Mouse (Mus musculus) CH12.LX (cell line): ENCODE data around the gene Myl9. TPM values are rescaled to one million over a fixed set of nuclear protein-coding genes. Genes with fewer than 3 reads are reported as not detected.
"Not testable (repeated sequence)": the region's sequence is repeated elsewhere in the genome, so short reads cannot be mapped to it uniquely, and the experiment has no call there.

Experiments used
- DNase-seq: peaks from one replicate; pipeline ENCODE4 v3.0.0-alpha.2; 2013; ENCODE audit errors: extremely low read depth
- H3K27ac ChIP-seq: 2 replicates; pipeline ENCODE4 v1.5.1; 2012; ENCODE audit warnings: low read depth, mild to moderate bottlenecking, control low read depth, moderate library complexity; ENCODE audit not compliant: insufficient read depth
- H3K27me3 ChIP-seq: replicated peaks from 2 replicates; pipeline ENCODE3; 2012; ENCODE audit warnings: inconsistent platforms
- H3K36me3 ChIP-seq, 2 experiments: replicated peaks in 1 of 2; 2 replicates each; pipeline versions ENCODE3 to v1.6.1; 2012; ENCODE audit warnings: inconsistent platforms in 1 of 2, low read length in 1 of 2, mild to moderate bottlenecking in 1 of 2, mixed read lengths in 1 of 2, moderate library complexity in 1 of 2; ENCODE audit not compliant: control insufficient read depth in 1 of 2, insufficient read depth in 1 of 2
- H3K4me1 ChIP-seq, 2 experiments: 2 replicates each; pipeline ENCODE4 v1.6.1; 2012; ENCODE audit warnings: inconsistent platforms in 1 of 2, moderate library complexity in 1 of 2; ENCODE audit not compliant: insufficient read depth in 2 of 2, control insufficient read depth in 1 of 2
- H3K4me2 ChIP-seq: 2 replicates; pipeline ENCODE4 v1.6.1; 2012; ENCODE audit warnings: low read depth, mild to moderate bottlenecking, control low read depth; ENCODE audit not compliant: poor library complexity, insufficient read depth, severe bottlenecking
- H3K4me3 ChIP-seq, 3 experiments: fragments of 150-350 bp in 1 of 3; sonication (generic) in 1 of 3; replicated peaks in 1 of 3; 2 replicates each; pipeline versions ENCODE3 to v1.5.1; 2011 to 2012; ENCODE audit warnings: low read depth in 2 of 3, low read length in 2 of 3, mild to moderate bottlenecking in 2 of 3, moderate library complexity in 2 of 3, control low read depth in 1 of 3, improper control_type of control experiment in 1 of 3, inconsistent platforms in 1 of 3, mixed read lengths in 1 of 3; ENCODE audit not compliant: poor library complexity in 1 of 3
- H3K79me2 ChIP-seq: replicated peaks from 2 replicates; pipeline ENCODE4 v1.6.1; 2012; ENCODE audit warnings: mild to moderate bottlenecking, moderate library complexity; ENCODE audit not compliant: control insufficient read depth, poor library complexity, insufficient read depth, severe bottlenecking; ENCODE audit errors: extremely low read depth
- H3K9ac ChIP-seq: 2 replicates; pipeline ENCODE4 v1.6.1; 2012; ENCODE audit warnings: low read depth, mild to moderate bottlenecking, control low read depth, moderate library complexity; ENCODE audit not compliant: insufficient read depth
- H3K9me3 ChIP-seq: replicated peaks from 2 replicates; pipeline ENCODE3; 2012; ENCODE audit warnings: low read length, inconsistent platforms, mixed read lengths
- CHD2 ChIP-seq: IDR thresholded peaks from 2 replicates; pipeline ENCODE4 v1.6.1; 2011; ENCODE audit warnings: low read length, improper control_type of control experiment
- HCFC1 ChIP-seq: IDR thresholded peaks from 2 replicates; pipeline ENCODE4 v1.6.1; 2012; ENCODE audit warnings: low read depth, mild to moderate bottlenecking, inconsistent platforms, low read length, improper control_type of control experiment
- JUND ChIP-seq: conservative IDR thresholded peaks from 2 replicates; pipeline ENCODE4 v1.6.1; 2011; ENCODE audit warnings: low read depth, low read length, improper control_type of control experiment
- KAT2A ChIP-seq: IDR thresholded peaks from 2 replicates; pipeline ENCODE4 v1.6.1; 2012; ENCODE audit warnings: low read length, improper control_type of control experiment, inconsistent platforms; ENCODE audit not compliant: insufficient replicate concordance
- MAX ChIP-seq: IDR thresholded peaks from 2 replicates; pipeline ENCODE4 v1.6.1; 2011; ENCODE audit warnings: low read length, improper control_type of control experiment
- MEF2A ChIP-seq: IDR thresholded peaks from 2 replicates; pipeline ENCODE4 v1.6.1; 2014; ENCODE audit warnings: low read depth, mild to moderate bottlenecking, inconsistent platforms, low read length, improper control_type of control experiment, borderline replicate concordance
- PAX5 ChIP-seq: IDR thresholded peaks from 2 replicates; pipeline ENCODE4 v1.6.1; 2012; ENCODE audit warnings: low read length, inconsistent platforms, mixed read lengths
- POLR2A ChIP-seq: IDR thresholded peaks from 2 replicates; pipeline ENCODE4 v1.6.1; 2011; ENCODE audit warnings: low read depth, mild to moderate bottlenecking, improper control_type of control experiment, low read length
- POLR2AphosphoS2 ChIP-seq: IDR thresholded peaks from 2 replicates; pipeline ENCODE4 v1.6.1; 2011; ENCODE audit warnings: low read depth, low read length, improper control_type of control experiment
- SIN3A ChIP-seq: IDR thresholded peaks from 2 replicates; pipeline ENCODE4 v1.6.1; 2012; ENCODE audit warnings: low read length, improper control_type of control experiment, inconsistent platforms
- SMC3 ChIP-seq: IDR thresholded peaks from 2 replicates; pipeline ENCODE4 v1.6.1; 2011; ENCODE audit warnings: low read depth, low read length, improper control_type of control experiment
- USF1 ChIP-seq: IDR thresholded peaks from 2 replicates; pipeline ENCODE4 v1.6.1; 2014; ENCODE audit warnings: low read depth, mild to moderate bottlenecking, inconsistent platforms, low read length, improper control_type of control experiment
- ZKSCAN1 ChIP-seq: IDR thresholded peaks from 2 replicates; pipeline ENCODE4 v1.6.1; 2012; ENCODE audit warnings: low read depth, inconsistent platforms, low read length, improper control_type of control experiment, borderline replicate concordance
- dilution Hi-C: fragments of 300-500 bp; cut with MboI; formaldehyde crosslinking; loops from 2 replicates; pipeline ENCODE4 v1.14.3; 2020; ENCODE audit warnings: low sequenced_read_pairs; ENCODE audit not compliant: extremely low pct_unique_long_range_greater_than_20kb, extremely low pct_ligation_motif_present
- in situ Hi-C: fragments of 300-500 bp; cut with MboI; formaldehyde crosslinking; loops from 3 replicates; pipeline ENCODE4 v1.14.3; 2019; ENCODE audit warnings: low sequenced_read_pairs, low pct_ligation_motif_present, low pct_unique_long_range_greater_than_20kb, mixed read lengths
- polyA plus RNA-seq: library from polyadenylated mRNA; unstranded; fragments of >175 nt; gene quantifications from 2 replicates; pipeline ENCODE4 v1.2.1, GENCODE M21; 2012; ENCODE audit warnings: low read depth; ENCODE audit not compliant: insufficient read length
- total RNA-seq, 2 experiments: library from RNA; depleted of rRNA; stranded (reverse); fragments of 300-350 nt in 1 of 2; fragments of >200 nt in 1 of 2; gene quantifications; 2 replicates each; pipeline ENCODE4 v1.2.3; 2012 to 2014

Myl9 gene
- total and polyA plus RNA-seq, 3 experiments: not detected

DNA sequence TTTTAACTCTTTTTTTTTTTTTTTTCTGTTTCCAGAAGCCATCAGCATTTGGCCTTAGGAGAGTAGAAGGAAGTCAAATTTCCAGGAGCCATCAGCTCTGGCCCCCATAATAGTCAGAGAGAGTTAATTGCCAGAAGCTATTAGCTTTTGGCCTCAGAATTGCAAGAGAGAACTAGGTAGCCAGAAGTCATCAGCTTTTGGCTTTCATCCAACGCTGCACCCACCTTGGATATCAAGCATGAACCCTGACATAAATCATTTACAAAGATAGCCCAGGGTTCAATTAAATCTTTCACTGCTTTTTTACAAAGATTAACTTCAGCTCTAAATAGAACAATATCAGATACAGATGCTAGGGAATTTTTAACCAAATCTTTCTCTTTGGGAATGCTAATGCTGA, 23.3 kb downstream of the Myl9 start:
- no peak overlapping the region for H3K9ac ChIP-seq
- no peaks in the 10 kb centered on the region for H3K36me3 ChIP-seq
- H3K4me2 ChIP-seq: no peak overlapping the region
- dilution Hi-C loops (no loop called here), in situ Hi-C loops (no loop called here)
- H3K27me3 ChIP-seq: peaks cover 40% of the 10 kb centered on the region
- H3K4me3 ChIP-seq: no peak overlapping the region
- no peaks in the 10 kb centered on the region for H3K4me1 ChIP-seq
- H3K79me2 ChIP-seq: no peaks in the 10 kb centered on the region
- TF ChIP-seq KAT2A: no peak
- no peak for TF ChIP-seq ZKSCAN1
- no peak for TF ChIP-seq POLR2A
- no peak for TF ChIP-seq MAX
- TF ChIP-seq POLR2AphosphoS2: no peak
- TF ChIP-seq PAX5: no peak
- TF ChIP-seq HCFC1: no peak
- TF ChIP-seq JUND: no peak
- peaks cover 22% of the 10 kb centered on the region for H3K9me3 ChIP-seq
- H3K27ac ChIP-seq: no peak overlapping the region
- DNase-seq: no peak

DNA sequence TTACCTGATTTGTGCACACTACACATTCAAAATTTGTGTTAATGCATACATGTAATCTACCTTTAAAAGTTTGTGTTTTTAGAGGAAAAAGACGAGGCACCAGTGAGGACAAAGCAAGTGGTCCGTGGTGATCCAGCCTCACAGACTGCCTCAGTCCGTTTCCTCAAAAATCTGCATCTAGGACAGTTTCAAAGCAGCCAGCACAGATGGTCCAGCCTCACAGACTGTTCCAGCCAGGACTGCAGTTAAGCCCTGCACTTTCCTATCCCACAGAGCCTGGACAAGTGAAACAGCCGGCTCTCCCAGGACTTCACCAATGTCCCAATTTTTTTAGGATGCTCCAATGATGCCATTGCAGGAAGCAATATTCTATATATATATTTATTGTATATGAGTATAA, 25.8 kb downstream of the Myl9 start:
- H3K4me1 ChIP-seq: no peaks in the 10 kb centered on the region

DNA sequence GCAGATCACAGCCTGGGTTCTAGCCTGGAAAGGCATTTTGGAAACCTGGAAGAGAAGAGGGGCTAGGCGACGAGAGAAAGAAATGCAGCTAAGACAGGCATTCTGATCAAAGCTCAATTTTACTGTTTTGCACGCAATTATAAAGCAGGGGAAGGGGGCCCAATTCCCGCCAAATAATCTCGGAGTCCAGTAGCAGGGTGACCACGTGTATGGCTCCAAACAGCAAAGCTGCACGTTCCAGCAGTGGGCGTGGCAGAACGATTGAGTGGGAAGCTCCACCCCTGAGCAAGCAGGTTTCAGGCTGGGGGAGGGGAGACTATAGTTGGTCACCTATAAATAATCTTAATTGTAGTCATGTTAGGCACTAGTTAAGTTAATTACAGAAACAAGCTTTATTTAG, 26.9 kb downstream of the Myl9 start:
- in situ Hi-C loops, H3K4me2 ChIP-seq, H3K4me1 ChIP-seq, DNase-seq, H3K36me3 ChIP-seq, dilution Hi-C loops, H3K79me2 ChIP-seq, H3K27ac ChIP-seq, H3K9ac ChIP-seq, H3K4me3 ChIP-seq: not testable (repeated sequence)
- peaks cover 11% of the 10 kb centered on the region for H3K9me3 ChIP-seq
- H3K27me3 ChIP-seq: peaks cover 24% of the 10 kb centered on the region

More for the DNA sequence above, 25.8 kb downstream of the Myl9 start:
- H3K79me2 ChIP-seq: no peaks in the 10 kb centered on the region
- H3K4me2 ChIP-seq: no peak overlapping the region
- H3K27me3 ChIP-seq: peaks cover 27% of the 10 kb centered on the region
- no peak for TF ChIP-seq SMC3
- TF ChIP-seq SIN3A: no peak
- no peak for TF ChIP-seq MEF2A
- no peak for TF ChIP-seq USF1
- TF ChIP-seq CHD2: no peak
- H3K36me3 ChIP-seq: no peaks in the 10 kb centered on the region
- in situ Hi-C loops (no loop called here), dilution Hi-C loops (no loop called here)
- DNase-seq: no peak
- H3K9me3 ChIP-seq: peaks cover 13% of the 10 kb centered on the region
- H3K27ac ChIP-seq: no peak overlapping the region
- H3K9ac ChIP-seq: no peak overlapping the region
- H3K4me3 ChIP-seq: no peak overlapping the region
